Mouse (Mus musculus): ENCODE data around the gene Tle3.
A peak's percentile ranks its signal among the peaks of the same experiment; 100 is the strongest.

Tle3 gene

GRCm38 (mm10) chr9:61377706-61378479, 5.7 kb downstream of the Tle3 start:
- DNase-seq (ENCODE audit: low read depth), result no peak

GRCm38 (mm10) chr9:61378516-61378915, 6.3 kb downstream of the Tle3 start:
- peak; percentile 65 for DNase-seq (ENCODE audit: low read depth)

- DNase-seq (ENCODE audit: low read depth), result no peak
Measured at GRCm38 (mm10) chr9:61379016-61379634, 7.0 kb downstream of the Tle3 start.

- DNase-seq (ENCODE audit: low read depth), result no peak
Measured at GRCm38 (mm10) chr9:61380258-61381062, 8.3 kb downstream of the Tle3 start.

- DNase-seq (ENCODE audit: low read depth), result no peak
Measured at GRCm38 (mm10) chr9:61381063-61381408, 8.9 kb downstream of the Tle3 start.

- no peak for DNase-seq (ENCODE audit: low read depth)
Measured at GRCm38 (mm10) chr9:61381445-61381844, 9.3 kb downstream of the Tle3 start.

GRCm38 (mm10) chr9:61382595-61383186, 10.5 kb downstream of the Tle3 start:
- no peak for DNase-seq (ENCODE audit: low read depth)

- no peak for DNase-seq (ENCODE audit: low read depth)
Measured at GRCm38 (mm10) chr9:61384101-61384500, 11.9 kb downstream of the Tle3 start.

GRCm38 (mm10) chr9:61384646-61385443, 12.7 kb downstream of the Tle3 start:
- no peak for DNase-seq (ENCODE audit: low read depth)

GRCm38 (mm10) chr9:61385753-61386152, 13.6 kb downstream of the Tle3 start:
- no peak for DNase-seq (ENCODE audit: low read depth)

GRCm38 (mm10) chr9:61386314-61386713, 14.1 kb downstream of the Tle3 start:
- no peak for DNase-seq (ENCODE audit: low read depth)

GRCm38 (mm10) chr9:61387797-61388196, 15.6 kb downstream of the Tle3 start:
- DNase-seq (ENCODE audit: low read depth), result no peak

- no peak for DNase-seq (ENCODE audit: low read depth)
Measured at GRCm38 (mm10) chr9:61388214-61388613, 16.0 kb downstream of the Tle3 start.

GRCm38 (mm10) chr9:61388689-61389403, 16.7 kb downstream of the Tle3 start:
- DNase-seq (ENCODE audit: low read depth), result no peak

- no peak for DNase-seq (ENCODE audit: low read depth)
Measured at GRCm38 (mm10) chr9:61389404-61389701, 17.2 kb downstream of the Tle3 start.

GRCm38 (mm10) chr9:61391570-61392337, 19.6 kb downstream of the Tle3 start:
- no peak for DNase-seq (ENCODE audit: low read depth)

GRCm38 (mm10) chr9:61392338-61392620, 20.1 kb downstream of the Tle3 start:
- no peak for DNase-seq (ENCODE audit: low read depth)

- no peak for DNase-seq (ENCODE audit: low read depth)
Measured at GRCm38 (mm10) chr9:61393161-61393560, 21.0 kb downstream of the Tle3 start.

- DNase-seq (ENCODE audit: low read depth), result no peak
Measured at GRCm38 (mm10) chr9:61393847-61394246, 21.7 kb downstream of the Tle3 start.

GRCm38 (mm10) chr9:61395071-61395470, 22.9 kb downstream of the Tle3 start:
- no peak for DNase-seq (ENCODE audit: low read depth)

GRCm38 (mm10) chr9:61396474-61396873, 24.3 kb downstream of the Tle3 start:
- no peak for DNase-seq (ENCODE audit: low read depth)

All from fibroblast of lung, adult 2 months (primary cell).